Mouse (Mus musculus) large intestine, adult 2 months (tissue): ENCODE results near the gene Apeh. TPM values are rescaled to one million over a fixed set of nuclear protein-coding genes. Genes with fewer than 3 reads are reported as not detected.
A peak's percentile ranks its signal among the peaks of the same experiment; 100 is the strongest.

ENCODE experiments used
- DNase-seq: peaks from one replicate; pipeline ENCODE4 v3.0.0-alpha.2; 2012; ENCODE audit warnings: low read depth, low spot score
- WGBS: fragments of 180-500 bp; shearing (Covaris S2); methylation state at CpG from one replicate; pipeline ENCODE4 v1.1.7; 2018; 5-methylcytosine and 5-hydroxymethylcytosine counted together
- polyA plus RNA-seq: library from polyadenylated mRNA; depleted of rRNA; stranded (reverse); fragments of >200 nt; gene quantifications from 2 replicates; pipeline ENCODE4 v1.2.3, GENCODE M21; 2012; rRNA removed

Gene Apeh
- polyA plus RNA-seq, 1 experiment: 173 TPM

DNA sequence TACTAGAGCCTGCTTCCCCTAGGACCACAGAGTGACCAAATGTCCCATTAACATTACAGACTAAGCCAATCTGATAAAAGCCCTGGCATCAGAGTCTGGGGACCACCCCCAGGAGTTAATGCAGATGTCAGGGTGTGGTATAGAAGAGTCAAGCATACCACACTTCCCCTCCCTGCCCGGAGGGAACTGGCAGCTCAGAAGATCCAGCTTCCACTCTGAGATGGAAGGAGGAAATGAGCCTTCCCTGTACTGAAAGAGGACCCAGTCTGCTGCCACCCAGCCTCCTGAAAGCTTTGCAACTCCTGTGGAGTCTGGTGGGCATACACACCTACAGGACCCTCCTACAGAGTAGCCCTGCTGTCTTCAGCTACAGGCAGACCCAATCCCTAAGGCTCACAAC lies 39.3 kb downstream of the Apeh start:
- DNase-seq: no peak
- WGBS: 77% methylated on average over 1 of the region's 1 CpGs

GRCm38 (mm10) chr9:108054331-108055040 lies 39.9 kb downstream of the Apeh start:
- 91% methylated on average over 22 of the region's 22 CpGs for WGBS
- DNase-seq: no peak

- WGBS: 61% methylated on average over 15 of the region's 15 CpGs
Observed at GRCm38 (mm10) chr9:108053665-108054225, 40.7 kb downstream of the Apeh start.

GRCm38 (mm10) chr9:108052885-108053664 lies 41.3 kb downstream of the Apeh start, which contains the start of gene Amigo3:
Gene Amigo3, plus strand, starts transcription at chr9:108053159.
- 48% methylated on average over 20 of the region's 20 CpGs for WGBS
- peak; percentile 91 for DNase-seq

More at GRCm38 (mm10) chr9:108053665-108054225, 40.7 kb downstream of the Apeh start:
- DNase-seq: no peak

DNA sequence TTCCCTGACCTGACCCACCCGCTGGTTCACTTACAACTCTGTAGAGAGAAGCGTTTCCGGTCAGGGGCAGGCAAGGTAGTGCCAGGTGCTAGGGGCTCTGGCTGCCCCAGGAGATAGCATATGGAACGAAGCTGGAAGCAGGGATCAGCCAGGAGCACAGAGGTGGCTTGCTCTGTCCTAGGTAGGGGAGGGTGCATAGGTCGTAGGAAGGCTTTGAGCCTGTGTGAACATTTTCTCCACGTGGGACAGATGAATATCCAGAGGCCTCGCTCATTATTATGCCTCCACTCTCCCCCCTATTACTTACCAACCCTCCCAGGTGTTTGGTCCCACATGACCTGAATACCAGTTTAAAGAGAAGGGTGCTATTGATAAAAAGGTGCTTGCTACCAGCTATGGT lies 42.0 kb downstream of the Apeh start:
- DNase-seq: no peak
- 70% methylated on average over 7 of the region's 7 CpGs for WGBS

- 69% methylated on average over 4 of the region's 4 CpGs for WGBS
- DNase-seq: no peak
Observed at GRCm38 (mm10) chr9:108051931-108052220, 42.5 kb downstream of the Apeh start.

DNA sequence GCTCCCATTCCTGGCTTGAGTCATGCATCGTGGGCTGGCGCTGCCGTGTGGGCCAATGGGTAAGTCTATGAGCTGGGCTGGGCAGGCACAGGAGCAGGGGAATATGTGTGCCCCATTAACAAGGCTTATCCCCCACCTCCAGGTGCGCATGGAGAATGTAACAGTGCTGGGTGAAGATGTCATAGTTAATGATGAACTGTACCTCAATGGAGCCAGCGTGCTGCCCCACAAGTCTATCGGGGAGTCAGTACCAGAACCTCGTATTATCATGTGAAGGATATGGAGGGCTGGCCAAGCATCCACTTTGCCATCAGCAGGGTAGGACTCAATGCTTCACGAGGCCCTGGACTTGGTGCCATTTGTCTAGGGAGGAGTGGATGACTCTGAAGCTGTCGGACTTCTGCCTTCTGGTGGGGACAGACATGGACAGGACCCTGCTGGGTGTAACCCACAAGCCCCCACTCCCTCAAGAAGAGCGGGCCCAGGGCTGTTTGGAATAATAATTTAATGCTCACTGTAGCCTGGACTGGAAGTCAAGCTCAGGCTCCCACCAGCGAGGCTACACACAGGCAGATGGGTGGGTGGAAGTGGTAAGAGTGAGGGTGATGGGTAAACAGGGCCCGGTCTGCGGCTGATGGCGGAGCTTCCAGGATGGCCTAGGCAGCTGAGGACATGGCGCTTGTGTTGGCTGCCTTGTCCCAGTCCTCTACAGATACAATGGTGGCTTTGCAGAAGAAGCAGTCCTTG lies 43.0 kb downstream of the Apeh start:
- no peak for DNase-seq
- 91% methylated on average over 15 of the region's 15 CpGs for WGBS

DNA sequence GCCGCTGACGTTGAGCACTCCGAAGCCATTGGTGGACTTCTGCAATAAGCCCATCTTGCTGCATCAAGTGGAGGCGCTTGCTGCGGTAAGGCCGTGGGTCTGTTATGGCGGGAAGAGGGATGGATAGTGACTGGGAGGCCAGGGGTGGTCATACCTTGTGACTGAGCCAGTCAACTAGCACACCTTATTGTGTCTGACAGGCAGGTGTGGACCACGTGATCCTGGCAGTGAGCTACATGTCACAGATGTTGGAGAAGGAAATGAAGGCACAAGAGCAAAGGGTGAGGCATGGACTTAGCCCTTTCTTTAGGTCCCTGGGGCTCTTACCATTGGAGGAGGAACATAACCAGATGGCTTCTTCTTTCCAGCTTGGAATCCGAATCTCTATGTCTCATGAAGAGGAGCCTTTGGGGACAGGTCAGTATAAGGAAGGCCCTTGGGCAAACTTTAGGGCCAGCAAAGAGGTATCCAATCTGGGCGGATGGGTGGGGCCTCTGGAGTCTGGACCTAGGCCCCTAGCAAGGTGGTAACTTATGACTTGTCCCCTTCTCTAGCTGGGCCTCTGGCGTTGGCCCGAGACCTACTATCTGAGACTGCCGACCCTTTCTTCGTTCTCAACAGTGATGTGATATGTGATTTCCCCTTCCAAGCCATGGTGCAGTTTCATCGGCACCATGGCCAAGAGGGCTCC lies 44.7 kb downstream of the Apeh start:
- peak; percentile 73 for DNase-seq

GRCm38 (mm10) chr9:108049016-108049455 lies 45.4 kb downstream of the Apeh start, which contains the start of gene Gmppb:
Gene Gmppb, plus strand, starts transcription at chr9:108049242.
- under 1% methylated on average over 35 of the region's 39 CpGs for WGBS
- DNase-seq: peak; percentile 93

More for the DNA sequence above, 44.7 kb downstream of the Apeh start:
- 27% methylated on average over 15 of the region's 15 CpGs for WGBS

DNA sequence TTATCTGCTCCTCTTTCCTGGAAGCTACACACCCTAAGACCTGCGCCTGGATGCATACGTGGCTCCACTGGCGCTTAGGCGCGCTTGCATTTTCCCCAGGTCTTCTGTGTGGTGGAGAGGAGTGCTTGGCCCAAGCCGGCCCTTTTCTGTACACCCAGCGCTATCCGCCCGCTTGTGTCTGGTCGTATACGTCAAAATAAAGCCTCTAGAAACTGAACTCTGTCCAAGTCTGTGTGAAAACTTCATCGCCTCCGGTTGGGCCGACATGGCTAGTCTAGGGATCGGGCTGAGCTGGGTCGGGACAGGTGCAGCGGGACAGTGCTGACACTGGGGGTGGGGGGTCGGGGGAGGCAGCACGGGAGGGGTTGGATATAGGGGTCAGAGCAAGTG lies 45.8 kb downstream of the Apeh start:
- DNase-seq: no peak
- under 1% methylated on average over 19 of the region's 19 CpGs for WGBS

DNA sequence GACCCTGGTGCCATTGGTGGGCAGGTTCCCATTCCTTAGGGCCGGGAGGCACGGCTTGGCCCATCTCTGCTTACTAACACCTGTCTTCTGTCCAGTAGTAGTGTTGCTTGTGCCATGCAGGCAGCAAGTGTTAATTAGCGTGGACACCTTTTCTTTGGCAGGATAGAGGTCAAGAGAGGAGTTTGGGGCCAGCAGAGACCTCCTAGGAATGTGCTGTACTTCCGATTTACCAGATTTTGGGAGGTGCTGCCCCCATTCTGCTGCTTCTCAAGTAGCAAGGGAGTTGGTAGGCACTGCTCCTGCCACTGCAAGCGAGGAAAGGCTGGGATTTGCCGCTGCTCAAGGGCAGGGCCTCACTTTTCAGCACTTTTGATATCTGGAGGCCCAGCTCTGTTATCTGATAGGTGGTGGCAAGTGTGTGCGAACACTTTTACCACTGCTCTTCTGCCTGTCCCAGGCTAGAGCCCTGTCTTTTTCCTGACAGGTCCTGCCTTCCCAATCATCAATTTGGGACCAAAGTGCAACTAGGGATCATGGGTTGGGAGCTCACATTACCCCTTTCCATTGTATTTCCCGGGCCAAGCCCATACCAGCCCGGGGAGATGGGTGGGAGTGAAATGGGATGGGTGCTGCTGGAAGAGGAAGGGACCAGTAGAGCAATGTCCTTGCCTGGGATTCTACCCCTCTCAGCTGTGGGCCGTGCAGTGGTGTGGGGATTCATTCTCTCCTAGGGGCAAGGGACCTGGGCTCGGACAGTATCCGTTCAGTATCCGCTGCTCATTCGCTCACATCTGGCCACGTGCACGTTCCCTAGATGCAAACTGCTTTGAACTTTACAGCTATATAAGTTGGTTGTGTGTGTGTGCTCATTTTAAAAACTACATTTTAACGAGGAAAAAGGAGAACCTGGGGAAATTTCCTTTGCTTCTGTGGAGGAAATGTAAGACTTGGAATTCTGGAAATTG lies 46.5 kb downstream of the Apeh start:
- DNase-seq: no peak
- 34% methylated on average over 17 of the region's 17 CpGs for WGBS

GRCm38 (mm10) chr9:108046582-108046981 lies 47.8 kb downstream of the Apeh start:
- no peak for DNase-seq
- 95% methylated on average over 4 of the region's 4 CpGs for WGBS

DNA sequence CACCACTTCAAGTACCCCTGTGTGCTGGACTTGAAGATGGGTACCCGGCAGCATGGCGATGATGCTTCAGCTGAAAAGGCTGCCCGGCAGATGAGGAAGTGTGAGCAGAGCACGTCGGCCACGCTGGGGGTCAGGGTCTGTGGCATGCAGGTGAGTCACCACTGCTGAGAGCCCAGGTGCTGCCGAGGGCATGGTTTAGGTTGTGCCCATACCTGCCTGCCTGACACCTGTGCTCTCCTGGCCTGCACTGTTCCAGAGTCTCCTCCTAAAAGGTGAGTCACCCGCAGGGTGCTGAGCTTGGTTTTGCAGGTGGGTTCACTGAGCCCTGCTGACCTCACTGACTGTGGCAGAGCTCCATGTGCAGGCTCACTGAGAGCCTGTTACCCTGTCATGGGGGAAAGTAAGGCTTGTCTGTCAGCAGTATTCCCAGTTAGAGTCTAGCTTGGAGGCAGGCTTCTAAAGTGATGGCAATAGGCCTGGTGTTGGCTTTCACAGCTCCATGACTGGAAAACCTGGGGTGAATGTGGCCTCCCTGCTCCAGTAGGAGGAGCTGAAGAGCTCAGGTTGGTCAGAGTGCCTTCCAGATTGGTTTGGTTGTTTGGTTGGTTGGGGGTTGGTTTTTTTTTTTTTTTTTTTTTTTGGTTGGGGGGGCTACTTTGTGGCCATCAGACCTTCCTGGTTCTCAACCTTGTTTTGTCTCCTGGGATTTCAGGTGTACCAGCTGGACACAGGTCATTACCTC lies 49.5 kb downstream of the Apeh start:
- DNase-seq: no peak
- WGBS: 95% methylated on average over 8 of the region's 8 CpGs

Other genes starting within 250 kb of the Apeh start
- gene Rbm6, start 221.4 kb downstream of the Apeh start, polyA plus RNA-seq: 19.0 and 24.5 TPM in 2 replicates
- gene Mon1a, start 206.5 kb downstream of the Apeh start, polyA plus RNA-seq: 67.5 and 92.5 TPM in 2 replicates
- gene Mst1r, start 187.7 kb downstream of the Apeh start, polyA plus RNA-seq: 77.1 and 101 TPM in 2 replicates
- gene Actl11, start 166.1 kb downstream of the Apeh start, polyA plus RNA-seq: not detected in 2 replicates
- gene Camkv, start 158.9 kb downstream of the Apeh start, polyA plus RNA-seq: 0.02 TPM in 1 of 2 replicates, not detected in the other
- gene Traip, start 144.5 kb downstream of the Apeh start, polyA plus RNA-seq: 3.7 and 5.1 TPM in 2 replicates
- gene Uba7, start 119.1 kb downstream of the Apeh start, polyA plus RNA-seq: 114 and 158 TPM in 2 replicates
- gene Gm20661, start 111.5 kb downstream of the Apeh start, polyA plus RNA-seq: 0.14 TPM in 1 of 2 replicates, not detected in the other
- gene Inka1, start 108.7 kb downstream of the Apeh start, polyA plus RNA-seq: 3.0 and 3.4 TPM in 2 replicates
- gene Cdhr4, start 102.1 kb downstream of the Apeh start, polyA plus RNA-seq: 1.0 and 1.7 TPM in 2 replicates
- gene Gm20662, start 98.3 kb downstream of the Apeh start, polyA plus RNA-seq: 0.86 and 1.3 TPM in 2 replicates
- gene Ip6k1, start 92.1 kb downstream of the Apeh start, polyA plus RNA-seq: 57.1 and 90.1 TPM in 2 replicates
- gene Gmppb, start 45.4 kb downstream of the Apeh start, polyA plus RNA-seq: 75.3 and 77.6 TPM in 2 replicates
- gene Amigo3, start 41.4 kb downstream of the Apeh start, polyA plus RNA-seq: 10.7 and 12.7 TPM in 2 replicates
- gene Mst1, start 14.2 kb downstream of the Apeh start, polyA plus RNA-seq: 0.26 and 0.56 TPM in 2 replicates
- 47.7 and 86.0 TPM in 2 replicates for gene Rnf123, start 11.3 kb downstream of the Apeh start, polyA plus RNA-seq
- 2.0 and 2.2 TPM in 2 replicates for gene Bsn, start 95.8 kb upstream of the Apeh start, polyA plus RNA-seq
- 33.9 and 66.1 TPM in 2 replicates for gene Dag1, start 169.4 kb upstream of the Apeh start, polyA plus RNA-seq
- 5.8 and 6.5 TPM in 2 replicates for gene Nicn1, start 195.8 kb upstream of the Apeh start, polyA plus RNA-seq
- 2.3 and 3.4 TPM in 2 replicates for gene Amt, start 202.2 kb upstream of the Apeh start, polyA plus RNA-seq
- gene Rhoa, start 211.5 kb upstream of the Apeh start, polyA plus RNA-seq: 130 and 145 TPM in 2 replicates
- 45.9 and 48.1 TPM in 2 replicates for gene Tcta, start 211.6 kb upstream of the Apeh start, polyA plus RNA-seq
- gene Gpx1, start 244.3 kb upstream of the Apeh start, polyA plus RNA-seq: 641 and 1,038 TPM in 2 replicates